Mouse (Mus musculus) liver, embryonic 18 days (tissue): ENCODE results near the gene AW822073. TPM values are rescaled to one million over a fixed set of nuclear protein-coding genes. Genes with fewer than 3 reads are reported as not detected.

Experiments used
- polyA plus RNA-seq: library from polyadenylated mRNA; depleted of rRNA; stranded (reverse); fragments of >200 nt; gene quantifications from 2 replicates; pipeline ENCODE4 v1.2.3, GENCODE M21; 2012; rRNA removed

AW822073 gene
- not detected in 2 replicates for polyA plus RNA-seq

DNA sequence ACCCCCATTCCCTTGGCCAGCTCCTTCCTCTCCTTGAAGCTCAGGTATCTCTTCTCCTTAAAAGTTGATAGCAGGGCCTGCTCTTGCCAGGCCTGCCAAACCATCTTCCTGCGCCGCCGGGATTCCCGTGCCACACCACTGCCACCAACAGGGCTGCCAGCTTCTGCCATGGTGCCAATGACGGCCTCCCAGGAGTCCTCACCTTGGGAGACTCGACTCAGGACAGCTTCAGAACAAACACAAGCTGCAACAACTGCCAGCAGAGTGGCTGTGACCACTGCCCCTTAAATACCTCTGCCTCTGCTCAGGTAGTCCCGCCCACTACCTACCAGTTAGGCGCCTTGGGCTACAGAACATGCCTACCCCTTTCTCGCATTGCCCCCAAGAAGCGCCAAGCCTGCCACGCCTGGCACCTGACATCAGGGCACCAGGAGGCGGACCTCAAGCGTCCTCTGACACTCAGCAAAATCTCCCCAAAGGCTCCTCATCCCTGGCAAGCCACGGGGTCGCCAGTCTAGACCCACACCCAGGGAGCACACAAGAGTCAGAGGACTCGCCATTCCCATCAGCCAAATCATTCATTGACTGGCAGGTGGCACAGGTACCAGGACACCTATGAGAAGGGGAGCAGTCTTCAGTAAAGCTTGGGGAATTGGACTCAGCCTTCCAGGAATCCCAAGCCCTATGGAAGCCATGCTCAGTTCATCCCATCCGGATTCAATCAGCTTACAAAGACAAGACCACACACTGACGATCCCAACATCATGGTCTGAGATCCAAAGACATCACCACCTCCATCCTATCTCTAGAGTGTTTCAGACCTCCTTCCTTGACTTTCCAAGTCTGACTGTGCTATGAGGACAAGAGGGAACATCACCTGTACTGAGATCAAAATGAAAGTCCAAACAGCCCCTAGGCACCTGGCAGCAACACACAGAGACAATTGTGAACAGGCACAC is at the start of gene AW822073:
TSS of gene AW822073 (minus strand) at position 104 of the 959 bp plus-strand sequence.

GRCm38 (mm10) chr10:58255213-58255892 is 30.6 kb upstream of the AW822073 start, which contains the start of gene Gcc2:
Gene Gcc2 (plus strand): TSS chr10:58255497.

GRCm38 (mm10) chr10:58236613-58237012 is 11.9 kb upstream of the AW822073 start, which contains the start of gene Gm4981:
Gene Gm4981 (minus strand): TSS chr10:58236701.

DNA sequence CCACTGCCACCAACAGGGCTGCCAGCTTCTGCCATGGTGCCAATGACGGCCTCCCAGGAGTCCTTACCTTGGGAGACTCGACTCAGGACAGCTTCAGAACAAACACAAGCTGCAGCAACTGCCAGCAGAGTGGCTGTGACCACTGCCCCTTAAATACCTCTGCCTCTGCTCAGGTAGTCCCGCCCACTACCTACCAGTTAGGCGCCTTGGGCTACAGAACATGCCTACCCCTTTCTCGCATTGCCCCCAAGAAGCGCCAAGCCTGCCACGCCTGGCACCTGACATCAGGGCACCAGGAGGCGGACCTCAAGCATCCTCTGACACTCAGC is 7.9 kb upstream of the AW822073 start, which contains the start of gene Duxf3:
TSS of gene Duxf3 (minus strand) at position 35 of the 329 bp plus-strand sequence.

Other genes with a start within 250 kb of the AW822073 start
- not detected in 2 replicates for gene Duxf3, start 7.7 kb upstream of the AW822073 start, polyA plus RNA-seq
- gene Gm4981, start 11.8 kb upstream of the AW822073 start, polyA plus RNA-seq = not detected in 2 replicates
- gene Gcc2, start 30.6 kb upstream of the AW822073 start, polyA plus RNA-seq = 10.4 and 12.2 TPM in 2 replicates
- 16.7 and 17.1 TPM in 2 replicates for gene Lims1, start 98.5 kb upstream of the AW822073 start, polyA plus RNA-seq
- 7.0 and 7.2 TPM in 2 replicates for gene Ranbp2, start 222.0 kb upstream of the AW822073 start, polyA plus RNA-seq